Mouse (Mus musculus) kidney, adult 9 months (tissue): ENCODE data around the gene Kynu.
A peak's percentile ranks its signal among the peaks of the same experiment; 100 is the strongest.

ENCODE experiments used
- DNase-seq: peaks from one replicate; pipeline ENCODE4 v3.0.0; 2022

The Kynu gene

GRCm38 (mm10) chr2:43555062-43555888 is at the start of gene Kynu:
Gene Kynu (plus strand): TSS chr2:43555329.
- peak; percentile 61 for DNase-seq

DNA sequence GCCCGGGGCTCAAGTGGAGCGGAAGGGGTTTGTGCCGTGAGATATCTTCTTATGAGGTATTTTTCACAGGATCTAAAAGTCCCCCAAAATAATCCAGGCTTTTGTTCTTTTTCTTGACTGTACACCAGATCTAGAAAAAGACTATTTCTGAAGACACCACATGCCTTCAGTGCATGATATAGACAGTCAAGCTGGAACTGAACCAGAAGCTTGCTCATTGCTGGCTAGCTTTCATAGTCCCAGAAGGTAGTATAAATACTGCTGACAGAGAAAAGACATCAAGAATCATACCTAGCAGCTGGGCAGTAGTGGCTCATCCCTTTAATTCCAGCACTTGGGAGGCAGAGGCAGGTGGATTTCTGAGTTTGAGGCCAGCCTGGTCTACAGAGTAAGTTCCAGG is 48.9 kb upstream of the Kynu start:
- DNase-seq, result no peak

DNA sequence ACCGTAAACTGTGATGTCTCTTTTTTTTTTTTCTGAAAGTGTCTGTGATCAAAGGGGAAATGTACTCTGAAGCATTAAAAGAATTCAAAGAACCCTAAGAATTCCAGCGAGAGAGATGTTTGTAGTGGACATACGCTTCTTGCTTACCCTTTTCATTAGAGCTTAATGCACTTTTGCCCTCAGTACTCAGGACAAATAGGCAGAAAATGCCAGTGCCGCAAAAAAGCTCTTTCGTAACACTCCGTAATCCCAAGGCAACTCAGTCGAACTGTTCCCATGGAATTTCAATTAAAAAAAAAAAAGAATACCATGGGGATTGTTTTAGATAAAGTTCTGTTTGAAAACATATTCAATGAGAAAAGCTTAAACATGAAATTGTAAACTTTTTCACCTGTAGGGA is 41.3 kb upstream of the Kynu start:
- peak; percentile 36 for DNase-seq

DNA sequence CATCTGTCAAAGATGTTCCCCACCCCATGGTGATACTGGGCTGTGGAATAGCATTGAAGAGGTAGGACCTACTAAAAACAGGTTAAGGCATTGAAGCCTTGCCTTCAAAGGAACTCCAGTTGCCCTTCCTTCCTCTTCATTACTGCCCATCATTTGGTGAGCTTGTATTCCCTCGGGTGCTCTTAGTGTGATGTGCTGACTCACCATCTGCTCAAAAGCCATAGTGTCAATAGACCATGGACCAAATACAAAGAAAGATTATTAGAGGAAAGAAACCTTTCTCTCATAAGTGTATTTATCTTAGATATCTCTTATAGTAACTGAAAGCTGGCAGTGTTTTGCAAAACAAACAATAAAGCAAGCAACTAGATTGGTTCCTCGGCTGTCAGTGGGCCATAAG is 20.7 kb upstream of the Kynu start:
- no peak for DNase-seq

- no peak for DNase-seq
These were observed 12.5 kb upstream of the Kynu start for GRCm38 (mm10) chr2:43542615-43543014.

DNA sequence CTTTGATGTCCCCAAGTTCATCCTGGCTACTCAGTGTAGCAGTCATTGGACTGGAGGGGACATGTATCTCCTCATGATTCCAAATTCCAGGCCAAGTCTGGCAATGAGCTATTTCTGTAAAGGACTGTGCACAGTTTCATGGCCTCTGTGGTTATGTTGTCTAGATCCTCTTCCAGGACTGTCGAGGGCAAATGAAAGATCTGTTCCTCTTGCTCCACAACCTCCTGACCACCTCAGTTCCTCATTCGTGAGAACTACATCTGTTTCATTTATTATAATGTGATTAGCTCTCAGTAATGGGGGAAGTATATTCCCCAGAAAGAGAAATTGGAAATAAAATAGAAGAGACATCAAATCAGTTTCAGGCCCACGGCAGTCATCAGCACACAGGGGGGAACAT is 9.5 kb upstream of the Kynu start:
- no peak for DNase-seq

DNA sequence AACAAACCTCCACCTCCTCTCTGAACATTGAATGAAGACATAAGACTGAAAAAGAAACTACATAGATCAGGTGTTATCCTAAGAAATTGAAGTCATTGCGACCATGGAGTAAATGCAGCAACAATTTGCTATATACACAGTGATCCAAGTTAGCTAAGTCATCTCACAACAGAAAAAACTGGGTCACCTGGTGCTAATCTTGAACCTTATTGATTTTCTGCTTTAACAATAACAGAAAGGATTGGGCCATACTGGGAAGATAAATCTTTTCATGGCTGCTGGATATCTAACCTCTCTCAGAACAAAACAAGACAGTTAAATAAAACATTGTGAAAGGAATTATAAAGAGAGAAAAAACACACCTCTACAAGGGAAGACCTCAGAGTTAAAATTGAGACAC is 8.7 kb upstream of the Kynu start:
- no peak for DNase-seq

GRCm38 (mm10) chr2:43554216-43554615 is 913 bp upstream of the Kynu start:
- peak; percentile 42 for DNase-seq

- peak; percentile 91 for DNase-seq
These were observed 758 bp downstream of the Kynu start for GRCm38 (mm10) chr2:43555889-43556285.

DNA sequence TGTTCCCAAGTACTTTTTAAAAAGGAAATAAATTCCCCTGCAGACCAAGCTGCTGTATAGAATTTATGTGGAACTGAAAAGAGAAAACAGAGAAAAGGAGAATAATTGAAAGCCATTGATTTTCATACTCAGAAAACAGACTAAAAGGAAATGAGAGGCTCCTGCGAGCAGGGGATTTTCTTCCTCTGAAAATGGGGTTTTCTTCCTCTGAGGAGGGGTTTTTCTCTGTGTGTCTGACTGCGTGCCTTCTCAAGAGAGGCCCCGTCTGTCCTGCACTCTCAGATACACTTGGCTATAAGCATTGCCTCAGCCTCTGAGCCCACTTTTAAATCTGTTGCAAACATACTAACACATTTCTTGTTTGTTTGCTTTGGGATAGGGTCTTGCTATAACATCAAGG is 1.9 kb downstream of the Kynu start:
- no peak for DNase-seq

- DNase-seq, result no peak
These were observed 6.1 kb downstream of the Kynu start for GRCm38 (mm10) chr2:43561209-43561608.

- no peak for DNase-seq
These were observed 7.7 kb downstream of the Kynu start for GRCm38 (mm10) chr2:43562779-43563178.

DNA sequence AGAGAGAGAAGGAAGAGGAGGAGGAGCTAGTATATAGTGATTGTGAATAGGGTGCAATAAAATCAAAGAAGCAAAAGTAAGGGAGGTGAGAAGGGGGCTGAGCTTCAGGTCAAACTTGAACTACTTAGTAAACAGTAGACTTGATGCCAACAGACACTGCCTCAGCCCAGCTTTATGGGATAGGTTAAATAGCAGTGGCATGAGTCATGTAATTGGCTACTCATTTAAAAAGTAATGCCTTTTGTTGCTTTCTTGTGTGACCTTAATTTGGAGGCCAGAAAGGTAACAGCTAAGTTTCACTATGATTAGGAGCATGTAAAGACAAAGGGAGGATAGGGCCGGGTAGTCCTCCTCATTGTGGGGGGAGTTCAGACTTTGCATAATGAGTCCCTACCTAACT is 13.3 kb downstream of the Kynu start:
- DNase-seq, result no peak

- DNase-seq, result no peak
These were observed 18.4 kb downstream of the Kynu start for GRCm38 (mm10) chr2:43573526-43573925.

GRCm38 (mm10) chr2:43583243-43583812 is 28.2 kb downstream of the Kynu start:
- no peak for DNase-seq

- no peak for DNase-seq
These were observed 30.4 kb downstream of the Kynu start for GRCm38 (mm10) chr2:43585508-43585907.

DNA sequence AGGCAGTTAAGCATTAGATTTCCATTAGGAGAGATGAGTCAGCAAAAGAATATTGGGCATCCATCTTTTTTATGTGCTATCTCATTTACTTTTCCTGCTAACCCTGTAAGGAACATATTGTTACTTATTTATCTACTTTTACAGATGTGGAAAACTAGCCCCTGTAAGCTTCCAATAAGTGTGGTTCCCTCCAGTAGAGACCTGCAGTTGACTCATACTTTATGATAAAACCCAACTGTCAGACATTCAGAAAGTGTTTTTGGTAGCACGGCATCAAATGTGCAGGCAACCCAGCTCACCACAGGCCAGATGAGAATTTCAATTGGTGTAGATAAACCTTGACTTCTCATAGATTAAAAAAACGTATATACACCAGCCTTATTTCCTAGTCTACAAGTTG is 32.7 kb downstream of the Kynu start:
- DNase-seq, result no peak

DNA sequence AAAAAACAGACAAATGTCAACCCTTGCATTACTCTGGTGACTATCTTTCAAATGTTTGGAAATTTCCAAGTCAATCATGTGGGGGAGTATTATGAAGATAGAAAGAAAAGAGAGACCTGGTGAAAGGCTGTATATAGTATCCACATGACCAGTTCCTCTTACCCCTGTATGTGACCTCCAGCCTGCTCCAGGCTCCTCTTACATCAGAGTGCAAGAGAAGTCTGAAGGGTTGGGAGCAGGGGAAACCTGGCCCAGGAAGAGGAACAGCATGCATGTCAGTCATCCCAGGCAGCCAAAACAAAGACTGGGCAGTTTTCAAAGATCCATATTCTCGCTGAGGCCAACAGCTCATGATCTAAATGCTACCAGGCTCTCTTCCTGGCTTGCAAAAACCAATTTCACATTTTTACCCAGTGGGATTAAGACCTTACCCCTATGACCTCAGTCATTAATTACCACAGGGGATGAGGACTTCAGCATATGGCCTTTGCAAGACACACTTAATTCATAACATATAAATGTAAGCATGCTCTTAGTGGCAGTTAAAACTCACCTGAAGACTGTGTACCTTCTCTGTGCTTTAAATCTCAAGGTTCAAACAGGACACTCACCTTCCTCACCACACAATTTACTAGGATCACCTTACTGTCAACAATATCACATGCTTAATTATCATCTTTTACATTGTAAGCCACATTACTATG is 37.0 kb downstream of the Kynu start:
- DNase-seq, result no peak

DNA sequence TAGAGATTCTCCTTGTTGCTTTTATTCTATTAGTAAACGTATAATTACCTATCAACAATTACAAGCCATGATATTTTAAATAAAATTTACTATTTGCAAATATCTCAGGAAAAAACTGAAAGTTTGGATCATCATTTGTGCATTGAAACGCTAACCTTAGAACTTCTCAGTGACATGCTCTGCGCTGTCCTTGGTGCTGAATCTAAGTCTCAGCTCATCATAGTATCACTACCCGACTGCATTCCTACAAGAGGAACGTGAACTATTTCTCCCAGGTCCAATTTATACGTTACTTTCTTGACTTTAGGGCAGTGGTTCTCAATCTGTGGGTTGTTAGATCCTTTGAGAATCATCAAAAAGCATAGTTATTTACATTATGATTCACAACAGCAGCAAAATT is 58.4 kb downstream of the Kynu start:
- DNase-seq, result peak; percentile 27

- DNase-seq, result no peak
These were observed 66.0 kb downstream of the Kynu start for GRCm38 (mm10) chr2:43621140-43621539.

DNA sequence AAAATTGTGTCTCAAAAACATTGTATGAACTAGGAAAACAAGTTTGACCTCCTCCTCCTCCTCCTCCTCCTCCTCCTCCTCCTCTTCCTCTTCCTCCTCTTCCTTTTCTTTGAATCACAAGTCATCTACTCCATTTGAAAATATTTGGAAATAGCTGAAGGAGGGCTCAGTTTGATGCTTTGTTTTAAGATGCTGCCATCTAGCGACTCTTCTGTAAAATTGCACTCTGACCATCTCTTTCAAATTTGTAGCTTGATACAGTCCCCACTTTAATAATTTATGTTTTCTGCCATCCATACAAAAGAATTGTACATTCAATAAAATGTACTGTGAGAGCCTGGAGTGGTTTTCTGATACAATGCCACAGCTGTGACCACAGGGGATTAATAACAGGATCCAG is 67.7 kb downstream of the Kynu start:
- DNase-seq, result peak; percentile 1

DNA sequence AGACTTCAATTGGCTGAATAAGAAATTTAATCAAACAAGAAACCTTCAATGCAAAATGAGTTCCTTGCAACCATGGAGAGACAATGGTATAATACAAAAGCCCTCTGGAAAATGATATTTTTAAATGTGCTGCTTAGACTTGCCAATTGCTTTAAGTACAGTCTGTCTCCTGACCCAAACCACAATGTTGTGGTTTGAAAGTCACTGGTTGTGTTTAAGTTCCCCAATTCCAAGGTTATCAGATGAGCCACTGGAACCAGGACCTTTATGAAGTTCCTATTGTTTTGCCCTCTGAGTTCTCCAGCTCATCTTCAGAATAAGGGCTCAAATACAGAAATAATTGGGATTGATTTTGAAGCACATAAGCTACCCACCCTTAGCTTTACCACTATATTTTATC is 76.7 kb downstream of the Kynu start:
- no peak for DNase-seq

DNA sequence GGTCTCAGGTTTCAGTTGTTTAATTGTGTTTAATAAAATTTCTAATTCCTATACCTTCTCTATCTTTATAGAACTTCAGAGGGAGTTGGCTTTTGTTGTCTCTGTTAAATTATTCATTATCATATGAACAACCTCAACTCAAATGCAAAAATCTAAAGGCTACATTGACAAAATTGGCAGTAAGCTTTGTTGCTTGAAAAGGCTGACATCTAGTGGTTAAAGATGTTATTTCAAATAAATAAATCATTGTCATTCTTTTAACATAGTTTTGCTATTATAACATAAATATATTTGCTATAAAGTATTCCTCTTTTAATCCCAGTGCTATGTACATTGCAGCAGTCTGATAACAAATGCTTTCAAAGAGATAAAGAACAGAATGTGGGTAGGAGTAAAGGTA is 81.4 kb downstream of the Kynu start:
- DNase-seq, result no peak

GRCm38 (mm10) chr2:43646962-43647361 is 91.8 kb downstream of the Kynu start:
- no peak for DNase-seq
